Mouse (Mus musculus) forebrain, embryonic 16.5 days (tissue): Measurements from ENCODE around the gene Chrna9. TPM values are rescaled to one million over a fixed set of nuclear protein-coding genes. Genes with fewer than 3 reads are reported as not detected.

Source experiments
- ATAC-seq: fragments of 200-750 bp; cut with Nextera tagmentation; 2 replicates; pipeline ENCODE4 v1.8.0; 2017; ENCODE audit warnings: mild to moderate bottlenecking, moderate library complexity
- H3K27ac ChIP-seq: fragments of 300-500 bp; sonication (generic); 2 replicates; pipeline ENCODE4 v1.5.1; 2014; ENCODE audit warnings: low read length, control low read depth
- H3K27me3 ChIP-seq: fragments of 300-500 bp; sonication (generic); replicated peaks from 2 replicates; pipeline ENCODE4 v1.6.1; 2014; ENCODE audit warnings: low read length; ENCODE audit not compliant: control insufficient read depth, insufficient read depth
- H3K36me3 ChIP-seq: fragments of 300-500 bp; sonication (generic); 2 replicates; pipeline ENCODE4 v1.6.1; 2014; ENCODE audit not compliant: control insufficient read depth, insufficient read depth
- H3K4me1 ChIP-seq: fragments of 300-500 bp; sonication (generic); replicated peaks from 2 replicates; pipeline ENCODE4 v1.6.1; 2014; ENCODE audit warnings: low read length; ENCODE audit not compliant: control insufficient read depth, insufficient read depth
- H3K4me2 ChIP-seq: fragments of 300-500 bp; sonication (generic); 2 replicates; pipeline ENCODE4 v1.6.1; 2014; ENCODE audit warnings: mild to moderate bottlenecking, low read length, control low read depth
- H3K4me3 ChIP-seq: fragments of 300-500 bp; sonication (generic); replicated peaks from 2 replicates; pipeline ENCODE4 v1.5.1; 2014; ENCODE audit warnings: mild to moderate bottlenecking, low read length, control low read depth
- H3K9ac ChIP-seq: fragments of 300-500 bp; sonication (generic); replicated peaks from 2 replicates; pipeline ENCODE4 v1.6.1; 2014; ENCODE audit warnings: low read depth, low read length, control low read depth
- H3K9me3 ChIP-seq: fragments of 300-500 bp; sonication (generic); 2 replicates; pipeline ENCODE4 v1.6.1; 2016; ENCODE audit warnings: low read length; ENCODE audit not compliant: control insufficient read depth
- WGBS: fragments of 180-500 bp; shearing (Covaris S2); extraction: QIAGEN DNeasy Blood & Tissue Kit; methylation state at CpG from one replicate; pipeline ENCODE4 v1.1.7; 2014; 5-methylcytosine and 5-hydroxymethylcytosine counted together
- microRNA-seq: library from miRNA; unstranded; fragments of <30 nt; microRNA quantifications from one replicate; pipeline ENCODE4, GENCODE M21; 2017
- polyA plus RNA-seq: library from polyadenylated mRNA; unstranded; fragments of >200 nt; fragmentation: Nextera tagmentation; extraction: Ambion mirVana; gene quantifications from 2 replicates; pipeline ENCODE4 v1.2.1, GENCODE M21; 2015

Gene Chrna9
- polyA plus RNA-seq, 1 experiment from 2014 or later = not detected

DNA sequence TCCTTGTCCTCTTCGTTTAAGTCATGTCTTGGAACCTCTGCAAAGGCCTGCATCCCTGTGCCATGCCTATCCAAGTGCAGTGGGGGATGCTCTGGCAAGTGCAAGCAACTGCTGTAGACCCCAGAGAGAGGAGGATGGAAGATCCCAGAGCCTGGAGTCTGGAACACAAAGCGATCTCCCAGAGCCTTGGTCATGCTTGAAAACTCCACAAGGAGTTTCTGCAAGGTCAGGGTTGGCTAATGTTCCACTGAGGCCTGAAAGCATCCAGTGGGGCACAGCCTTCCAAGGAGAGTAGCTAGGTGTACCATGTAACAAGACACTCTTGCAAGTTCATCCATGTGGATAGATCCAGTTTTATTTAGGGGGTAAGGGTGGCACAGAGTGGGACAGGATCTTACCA lies 79.7 kb downstream of the Chrna9 start:
- ATAC-seq = no peak
- WGBS = 95% methylated on average over 2 of the region's 2 CpGs
- H3K4me2 ChIP-seq = no peak overlapping the region
- no peaks in the 10 kb centered on the region for H3K36me3 ChIP-seq
- no peak overlapping the region for H3K9ac ChIP-seq
- H3K27me3 ChIP-seq = no peaks in the 10 kb centered on the region
- H3K9me3 ChIP-seq = no peaks in the 10 kb centered on the region
- H3K4me3 ChIP-seq = no peak overlapping the region
- no peaks in the 10 kb centered on the region for H3K4me1 ChIP-seq
- H3K27ac ChIP-seq = no peak overlapping the region

DNA sequence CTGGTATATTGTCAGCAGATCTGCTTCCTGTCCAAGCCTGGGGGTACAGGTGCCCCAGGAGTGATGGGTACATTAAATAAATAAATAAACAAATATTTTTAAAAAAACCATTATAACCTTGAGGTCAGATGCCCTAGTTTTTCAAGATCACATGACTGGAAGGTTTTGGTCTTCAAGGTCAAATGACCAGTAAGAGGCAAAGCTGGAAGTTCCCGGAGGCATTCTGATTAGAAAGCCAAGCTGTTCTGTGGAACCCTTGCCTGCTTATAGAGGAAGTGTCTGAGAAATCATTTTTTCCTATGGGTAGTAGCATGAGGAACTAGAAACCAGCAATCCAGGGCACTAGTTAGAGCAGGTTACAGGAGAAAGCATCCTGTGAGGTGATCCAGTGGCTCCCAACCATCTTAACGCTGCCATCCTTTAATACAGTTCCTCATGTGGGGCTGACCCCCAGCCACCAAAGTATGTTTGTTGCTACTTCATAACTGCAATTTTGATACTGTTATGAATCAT lies 80.8 kb downstream of the Chrna9 start:
- Histone ChIP-seq H3K27ac (no peak overlapping the region), H3K4me1 (no peaks in the 10 kb centered on the region), H3K36me3 (no peaks in the 10 kb centered on the region), H3K9ac (no peak overlapping the region), H3K4me2 (no peak overlapping the region), H3K9me3 (no peaks in the 10 kb centered on the region), H3K27me3 (no peaks in the 10 kb centered on the region), H3K4me3 (no peak overlapping the region)
- WGBS = 92% methylated on average over 2 of the region's 2 CpGs
- no peak for ATAC-seq

DNA sequence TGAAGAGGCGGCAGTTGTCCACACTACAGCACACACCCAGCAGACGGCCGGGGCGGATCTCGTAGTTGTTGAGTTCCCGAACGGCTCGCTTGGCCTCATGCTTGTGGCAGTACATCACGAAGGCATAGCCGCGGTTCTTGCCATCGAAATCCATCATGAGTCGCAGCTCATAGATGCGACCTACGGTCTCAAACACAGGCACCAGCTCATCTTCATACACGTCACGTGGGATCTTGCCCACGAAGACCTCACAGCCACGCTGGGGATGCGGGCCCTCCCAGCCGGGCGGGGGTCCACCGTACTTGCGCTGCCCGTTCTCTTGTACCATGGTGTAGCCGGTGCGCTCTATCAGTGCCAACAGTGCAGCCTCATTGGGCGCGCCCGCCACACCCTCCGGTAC lies 92.1 kb downstream of the Chrna9 start:
- Histone ChIP-seq H3K9ac (no peak overlapping the region), H3K4me2 (no peak overlapping the region), H3K4me1 (no peaks in the 10 kb centered on the region), H3K36me3 (no peaks in the 10 kb centered on the region), H3K4me3 (no peak overlapping the region), H3K27ac (no peak overlapping the region), H3K27me3 (no peaks in the 10 kb centered on the region), H3K9me3 (no peaks in the 10 kb centered on the region)
- WGBS = 97% methylated on average over 31 of the region's 31 CpGs
- ATAC-seq = no peak

Small RNAs within 50 kb of the gene (microRNA-seq; reads per million reads assigned to microRNA genes)
- gene Gm25952 = not detected

Other genes starting within 250 kb of the Chrna9 start
- 62.8 and 64.0 TPM in 2 replicates for gene Pds5a, start 236.6 kb upstream of the Chrna9 start, polyA plus RNA-seq
- gene N4bp2, start 171.4 kb upstream of the Chrna9 start, polyA plus RNA-seq = 19.0 and 22.4 TPM in 2 replicates
- gene Rhoh, start 73.7 kb upstream of the Chrna9 start, polyA plus RNA-seq = 0.30 and 0.31 TPM in 2 replicates
- gene 9130230L23Rik, start 69.4 kb downstream of the Chrna9 start, polyA plus RNA-seq = not detected in 2 replicates
- 2.0 and 3.0 TPM in 2 replicates for gene Rbm47, start 238.2 kb downstream of the Chrna9 start, polyA plus RNA-seq